Mouse (Mus musculus): Measurements from ENCODE around the gene Timm17a.

Timm17a gene

GRCm38 (mm10) chr1:135271371-135271770 lies 42.2 kb downstream of the Timm17a start:
- no peak for DNase-seq

- no peak for DNase-seq
Measured at GRCm38 (mm10) chr1:135267663-135268446, 45.7 kb downstream of the Timm17a start.

GRCm38 (mm10) chr1:135265834-135266233 lies 47.7 kb downstream of the Timm17a start:
- peak in 1 of 2 experiments; percentile 39 for DNase-seq

- DNase-seq = no peak
Measured at GRCm38 (mm10) chr1:135263316-135263715, 50.3 kb downstream of the Timm17a start.

GRCm38 (mm10) chr1:135262329-135262728 lies 51.2 kb downstream of the Timm17a start:
- no peak for DNase-seq

- DNase-seq = no peak
Measured at GRCm38 (mm10) chr1:135260931-135261330, 52.6 kb downstream of the Timm17a start.

GRCm38 (mm10) chr1:135259128-135259436 lies 54.5 kb downstream of the Timm17a start:
- peak; percentile 81 to 88 for DNase-seq

GRCm38 (mm10) chr1:135258380-135259127 lies 55.0 kb downstream of the Timm17a start, which contains the start of gene Elf3:
Gene Elf3 (minus strand): TSS chr1:135258568.
- DNase-seq = peak; percentile 97 to 98

GRCm38 (mm10) chr1:135256299-135256698 lies 57.3 kb downstream of the Timm17a start:
- peak; percentile 66 to 73 for DNase-seq

GRCm38 (mm10) chr1:135252854-135253253 lies 60.7 kb downstream of the Timm17a start:
- DNase-seq = no peak

GRCm38 (mm10) chr1:135251405-135251804 lies 62.2 kb downstream of the Timm17a start:
- DNase-seq = no peak

GRCm38 (mm10) chr1:135250706-135251105 lies 62.9 kb downstream of the Timm17a start:
- DNase-seq = no peak

GRCm38 (mm10) chr1:135248434-135248850 lies 65.1 kb downstream of the Timm17a start:
- peak; percentile 90 to 92 for DNase-seq

Data from kidney, adult 8-10 months (tissue).